Mouse (Mus musculus) olfactory bulb, adult 2 months (tissue): ENCODE results near the gene Usp9x.

Experiments used
- CTCF ChIP-seq: fragments of 200-500 bp; IDR thresholded peaks from 2 replicates; pipeline ENCODE4 v1.5.1; 2012; ENCODE audit warnings: low read depth, mild to moderate bottlenecking, low read length, moderate library complexity; ENCODE audit not compliant: insufficient read depth
- POLR2A ChIP-seq: fragments of 200-500 bp; IDR thresholded peaks from 2 replicates; pipeline ENCODE4 v1.6.1; 2012; ENCODE audit warnings: mild to moderate bottlenecking, low read depth, low read length, moderate library complexity; ENCODE audit not compliant: insufficient read depth

DNA sequence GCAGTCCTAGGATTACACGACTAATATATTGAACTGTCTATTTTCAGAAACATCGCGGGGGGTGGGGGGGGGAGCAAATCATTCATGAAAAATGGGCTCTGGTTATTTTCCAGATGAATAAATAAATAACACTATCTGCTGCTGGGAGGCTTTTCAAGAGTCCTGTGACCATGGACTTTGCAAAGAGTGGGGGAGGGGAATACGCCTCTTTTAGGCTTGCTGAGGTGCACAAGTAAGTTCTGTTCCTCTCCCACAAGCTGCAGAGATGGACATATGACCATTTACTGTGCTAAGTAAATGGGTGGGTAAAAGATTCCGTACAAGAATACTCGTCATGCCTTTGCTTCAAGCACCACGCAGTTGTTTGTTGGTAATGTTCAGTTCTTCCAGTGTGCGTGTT is 46.0 kb upstream of the Usp9x start:
- TF ChIP-seq CTCF (no peak), POLR2A (no peak)
